Mouse (Mus musculus) embryonic facial prominence, embryonic 15.5 days (tissue): ENCODE measurements at regions not wholly inside any gene's neighbourhood (a gene's known extent, or its start where the extent isn't known, plus 50 kb on each side); places are given as distances from the start of the nearest gene placed in this dataset.
"Not testable (repeated sequence)": the region's sequence is repeated elsewhere in the genome, so short reads cannot be mapped to it uniquely, and the experiment has no call there.

Experiments
- ATAC-seq: fragments of 200-750 bp; cut with Nextera tagmentation; 2 replicates; pipeline ENCODE4 v1.8.0; 2017; ENCODE audit warnings: low read depth, moderate TSS enrichment; ENCODE audit not compliant: insufficient number of reproducible peaks, low FRiP score, low TSS enrichment
- H3K27ac ChIP-seq: fragments of 300-500 bp; sonication (generic); replicated peaks from 2 replicates; pipeline ENCODE4 v1.5.1; 2015; ENCODE audit warnings: mild to moderate bottlenecking, inconsistent platforms
- H3K27me3 ChIP-seq: fragments of 300-500 bp; sonication (generic); 2 replicates; pipeline ENCODE4 v1.6.1; 2015; ENCODE audit warnings: inconsistent platforms
- H3K36me3 ChIP-seq: fragments of 300-500 bp; sonication (generic); 2 replicates; pipeline ENCODE4 v1.6.1; 2015; ENCODE audit warnings: mild to moderate bottlenecking, inconsistent platforms
- H3K4me1 ChIP-seq: fragments of 300-500 bp; sonication (generic); 2 replicates; pipeline ENCODE4 v1.6.1; 2015; ENCODE audit warnings: inconsistent platforms
- H3K4me2 ChIP-seq: fragments of 300-500 bp; sonication (generic); replicated peaks from 2 replicates; pipeline ENCODE4 v1.6.1; 2015; ENCODE audit warnings: mild to moderate bottlenecking, inconsistent platforms
- H3K4me3 ChIP-seq: fragments of 300-500 bp; sonication (generic); replicated peaks from 2 replicates; pipeline ENCODE4 v1.5.1; 2015; ENCODE audit warnings: mild to moderate bottlenecking, inconsistent platforms
- H3K9ac ChIP-seq: fragments of 300-500 bp; sonication (generic); 2 replicates; pipeline ENCODE4 v1.6.1; 2015; ENCODE audit warnings: inconsistent platforms
- H3K9me3 ChIP-seq: fragments of 300-500 bp; sonication (generic); replicated peaks from 2 replicates; pipeline ENCODE4 v1.6.1; 2016; ENCODE audit warnings: inconsistent platforms
- WGBS: fragments of 180-500 bp; shearing (Covaris S2); methylation state at CpG from one replicate; pipeline ENCODE4 v1.1.7; 2015; 5-methylcytosine and 5-hydroxymethylcytosine counted together

DNA sequence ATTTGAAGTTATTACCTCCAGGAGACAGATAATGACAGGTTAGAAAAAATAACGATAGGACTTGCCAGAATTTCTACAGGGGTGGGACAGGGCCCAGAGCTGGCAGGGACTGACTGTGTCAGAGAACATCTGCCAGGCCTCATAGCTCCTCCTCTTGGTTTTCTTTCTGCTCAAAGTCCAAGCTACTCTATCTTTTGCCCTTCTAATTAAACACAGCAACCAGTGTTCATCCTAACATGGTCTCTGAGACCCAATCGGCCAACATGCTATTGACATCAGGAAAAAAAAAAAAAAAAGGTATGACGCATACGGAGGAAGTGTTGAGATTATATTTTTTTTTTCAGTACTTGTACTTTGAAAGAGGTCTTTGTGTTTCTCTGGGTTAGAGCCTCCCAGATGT is 90.7 kb upstream of the Lnx1 start:
- 38% methylated on average over 4 of the region's 4 CpGs for WGBS

GRCm38 (mm10) chr5:74792936-74793335 is 90.2 kb upstream of the Lnx1 start:
- no peaks in the 10 kb centered on the region for H3K36me3 ChIP-seq
- H3K4me1 ChIP-seq = peaks cover 26% of the 10 kb centered on the region
- H3K9me3 ChIP-seq = no peaks in the 10 kb centered on the region
- ATAC-seq = no peak
- no peak overlapping the region for H3K9ac ChIP-seq
- peak overlapping the region; percentile 88 for H3K27ac ChIP-seq
- H3K4me3 ChIP-seq = no peak overlapping the region
- H3K4me2 ChIP-seq = peak overlapping the region; percentile 34
- 21% methylated on average over 8 of the region's 8 CpGs for WGBS
- no peaks in the 10 kb centered on the region for H3K27me3 ChIP-seq

More for the DNA sequence above, 90.7 kb upstream of the Lnx1 start:
- H3K9ac ChIP-seq = no peak overlapping the region
- no peak overlapping the region for H3K4me2 ChIP-seq
- H3K4me3 ChIP-seq = no peak overlapping the region
- no peaks in the 10 kb centered on the region for H3K36me3 ChIP-seq
- no peak for ATAC-seq
- no peaks in the 10 kb centered on the region for H3K9me3 ChIP-seq
- no peaks in the 10 kb centered on the region for H3K27me3 ChIP-seq
- peaks cover 26% of the 10 kb centered on the region for H3K4me1 ChIP-seq
- H3K27ac ChIP-seq = peak overlapping the region; percentile 88

GRCm38 (mm10) chr5:74792301-74792700 is 89.6 kb upstream of the Lnx1 start:
- Histone ChIP-seq H3K4me1 (peaks cover 26% of the 10 kb centered on the region), H3K4me3 (no peak overlapping the region), H3K4me2 (peak overlapping the region; percentile 34), H3K27me3 (no peaks in the 10 kb centered on the region), H3K9ac (no peak overlapping the region), H3K9me3 (no peaks in the 10 kb centered on the region), H3K36me3 (no peaks in the 10 kb centered on the region), H3K27ac (peak overlapping the region; percentile 88)
- ATAC-seq = peak; percentile 82
- WGBS = under 1% methylated on average over 7 of the region's 7 CpGs

GRCm38 (mm10) chr5:74790501-74790900 is 87.8 kb upstream of the Lnx1 start:
- H3K9me3 ChIP-seq, ATAC-seq: not testable (repeated sequence)
- WGBS = 62% methylated on average over 4 of the region's 4 CpGs

GRCm38 (mm10) chr5:74783906-74784305 is 81.2 kb upstream of the Lnx1 start:
- Histone ChIP-seq H3K36me3 (no peaks in the 10 kb centered on the region), H3K9me3 (no peaks in the 10 kb centered on the region), H3K4me1 (peaks cover 20% of the 10 kb centered on the region; the same call in 1 of the 2 replicates), H3K27ac (no peak overlapping the region), H3K9ac (no peak overlapping the region), H3K4me2 (no peak overlapping the region), H3K4me3 (no peak overlapping the region), H3K27me3 (no peaks in the 10 kb centered on the region)
- no peak for ATAC-seq
- 34% methylated on average over 9 of the region's 9 CpGs for WGBS

More at GRCm38 (mm10) chr5:74790501-74790900, 87.8 kb upstream of the Lnx1 start:
- not testable (repeated sequence) for H3K27ac ChIP-seq, H3K27me3 ChIP-seq, H3K4me3 ChIP-seq, H3K4me2 ChIP-seq, H3K9ac ChIP-seq, H3K36me3 ChIP-seq
- H3K4me1 ChIP-seq = peaks cover 23% of the 10 kb centered on the region

DNA sequence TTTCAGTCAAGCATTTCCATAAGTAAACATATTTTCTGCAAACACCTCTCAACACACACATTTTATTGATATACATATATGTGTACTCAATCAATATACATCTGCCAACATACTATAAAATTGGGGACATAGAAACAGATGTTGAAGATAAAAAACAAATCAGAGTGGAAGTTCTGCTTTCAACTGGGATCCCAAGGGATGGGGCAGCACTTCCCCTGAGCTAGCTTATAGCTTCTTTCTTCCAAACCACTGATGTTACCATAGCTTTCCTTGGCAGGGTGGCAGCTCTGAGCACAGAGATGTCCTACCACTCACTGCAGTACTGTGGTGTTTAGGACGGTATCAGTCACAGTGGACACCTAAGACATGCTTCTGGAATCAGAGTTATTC is 75.4 kb upstream of the Lnx1 start:
- H3K9me3 ChIP-seq = no peaks in the 10 kb centered on the region
- no peak overlapping the region for H3K9ac ChIP-seq
- no peak overlapping the region for H3K27ac ChIP-seq
- H3K27me3 ChIP-seq = no peaks in the 10 kb centered on the region
- H3K36me3 ChIP-seq = no peaks in the 10 kb centered on the region
- no peak for ATAC-seq
- no peak overlapping the region for H3K4me3 ChIP-seq
- peaks cover 17% of the 10 kb centered on the region; the same call in 1 of the 2 replicates for H3K4me1 ChIP-seq
- H3K4me2 ChIP-seq = no peak overlapping the region
- WGBS = 83% methylated on average over 1 of the region's 1 CpGs

DNA sequence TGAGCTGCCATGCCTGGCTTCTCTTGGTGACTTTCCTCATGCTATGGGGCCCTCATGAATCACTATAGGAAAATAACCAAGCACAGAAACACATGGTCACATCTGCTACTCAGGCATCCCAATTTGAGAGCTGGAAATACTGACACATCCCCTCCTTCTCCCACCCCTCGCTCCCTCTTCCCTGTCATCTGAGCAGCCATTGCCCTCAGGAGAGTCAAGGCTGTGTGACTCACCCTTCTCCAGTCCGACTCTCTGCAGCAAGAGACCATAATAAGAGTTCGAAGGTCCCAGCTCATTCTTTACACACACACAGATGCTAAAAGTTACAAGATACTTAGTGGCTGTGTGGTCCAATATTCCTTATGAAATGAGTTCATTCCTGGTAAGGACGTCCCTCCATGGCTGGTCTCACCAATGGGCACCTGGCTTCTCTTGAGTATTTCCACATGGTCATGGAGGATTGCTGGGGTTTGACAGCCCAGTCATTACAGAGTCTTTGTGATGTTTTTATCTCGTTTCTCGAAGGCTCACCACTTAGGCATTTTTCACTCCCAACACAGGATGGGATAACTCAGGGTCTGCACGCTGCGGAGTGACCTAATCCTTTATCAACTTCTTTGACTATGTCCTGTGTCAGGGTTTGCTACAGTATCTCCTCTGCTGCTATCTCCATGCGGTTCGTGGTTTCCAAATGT is 74.8 kb upstream of the Lnx1 start:
- Histone ChIP-seq H3K4me3 (no peak overlapping the region), H3K9me3 (no peaks in the 10 kb centered on the region), H3K27ac (no peak overlapping the region), H3K27me3 (no peaks in the 10 kb centered on the region), H3K9ac (no peak overlapping the region), H3K4me1 (peaks cover 17% of the 10 kb centered on the region; the same call in 1 of the 2 replicates), H3K36me3 (no peaks in the 10 kb centered on the region), H3K4me2 (no peak overlapping the region)
- no peak for ATAC-seq
- WGBS = 55% methylated on average over 10 of the region's 10 CpGs

DNA sequence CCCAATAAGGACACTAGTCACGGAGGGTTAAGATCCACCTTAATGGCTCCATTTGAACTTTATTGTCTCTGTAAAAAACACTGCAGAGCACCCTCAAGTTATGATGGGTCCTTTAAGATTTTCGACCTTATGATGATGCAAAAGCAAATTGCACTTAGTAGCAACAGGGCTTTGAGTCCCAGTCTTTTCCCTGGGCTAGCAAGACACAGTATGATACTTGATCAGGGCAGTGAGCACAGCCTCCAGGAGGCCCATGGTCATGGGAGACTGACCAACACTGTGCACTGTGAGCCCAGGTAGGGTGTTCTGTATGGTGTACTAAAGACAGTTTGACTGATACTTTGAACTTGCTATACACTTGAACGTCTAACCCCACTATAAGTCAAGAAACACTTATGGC is 73.4 kb upstream of the Lnx1 start:
- no peak overlapping the region for H3K27ac ChIP-seq
- H3K4me2 ChIP-seq = no peak overlapping the region
- 84% methylated on average over 3 of the region's 3 CpGs for WGBS
- no peaks in the 10 kb centered on the region for H3K27me3 ChIP-seq
- H3K9ac ChIP-seq = no peak overlapping the region
- H3K36me3 ChIP-seq = no peaks in the 10 kb centered on the region
- H3K9me3 ChIP-seq = no peaks in the 10 kb centered on the region
- ATAC-seq = no peak
- no peak overlapping the region for H3K4me3 ChIP-seq
- peaks cover 17% of the 10 kb centered on the region; the same call in 1 of the 2 replicates for H3K4me1 ChIP-seq

- H3K4me3 ChIP-seq = no peak overlapping the region
- no peaks in the 10 kb centered on the region for H3K9me3 ChIP-seq
- WGBS = 71% methylated on average over 3 of the region's 3 CpGs
- no peaks in the 10 kb centered on the region for H3K36me3 ChIP-seq
- no peak overlapping the region for H3K27ac ChIP-seq
- H3K4me2 ChIP-seq = no peak overlapping the region
- H3K27me3 ChIP-seq = no peaks in the 10 kb centered on the region
- ATAC-seq = no peak
- H3K9ac ChIP-seq = no peak overlapping the region
- H3K4me1 ChIP-seq = peaks cover 17% of the 10 kb centered on the region; the same call in 1 of the 2 replicates
These were observed 72.9 kb upstream of the Lnx1 start for GRCm38 (mm10) chr5:74775596-74775995.

DNA sequence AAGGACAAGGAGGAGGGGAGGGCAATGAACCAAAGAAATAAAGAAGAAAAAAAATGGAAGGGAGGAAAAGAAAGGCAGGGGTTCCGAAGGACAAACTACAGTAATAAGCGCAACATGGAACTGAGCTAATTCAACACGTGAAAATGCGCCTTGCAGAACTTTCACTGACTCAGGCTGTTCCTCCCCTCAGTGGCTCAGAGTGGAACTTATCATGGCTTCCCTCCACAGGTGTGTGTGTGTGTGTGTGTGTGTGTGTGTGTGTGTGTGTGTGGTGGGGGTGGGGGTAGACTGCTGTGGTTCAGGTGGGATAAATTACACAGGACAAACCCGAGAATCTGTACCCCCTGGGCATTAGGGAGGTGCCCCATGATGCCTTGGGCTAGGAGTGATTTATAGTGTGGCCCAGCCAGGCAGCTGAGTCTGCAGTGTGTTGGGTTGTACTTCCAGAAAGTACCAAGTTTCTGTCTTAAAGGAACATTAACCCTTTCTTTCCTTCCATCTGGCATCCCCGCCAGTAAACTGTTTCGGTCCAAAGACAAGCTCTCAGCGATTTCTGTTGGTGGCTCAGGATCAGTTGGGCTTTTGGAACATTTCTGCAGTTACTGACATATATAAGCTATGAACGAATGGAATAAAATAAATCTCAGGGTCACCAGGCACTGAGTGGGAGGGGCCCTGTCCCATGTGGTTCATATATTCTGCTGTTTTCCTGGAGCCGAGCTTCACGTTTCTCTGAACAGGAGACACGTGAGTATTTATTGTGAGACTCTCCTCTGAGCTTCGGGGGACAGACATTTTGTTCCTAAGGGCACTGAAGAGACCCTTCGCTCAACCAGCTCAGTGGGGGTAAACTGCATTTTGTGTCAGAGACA is 71.1 kb upstream of the Lnx1 start:
- H3K4me1 ChIP-seq = peaks cover 5% of the 10 kb centered on the region; the same call in 1 of the 2 replicates
- no peak overlapping the region for H3K4me2 ChIP-seq
- no peak for ATAC-seq
- H3K4me3 ChIP-seq = no peak overlapping the region
- no peak overlapping the region for H3K27ac ChIP-seq
- no peaks in the 10 kb centered on the region for H3K36me3 ChIP-seq
- no peak overlapping the region for H3K9ac ChIP-seq
- 60% methylated on average over 14 of the region's 14 CpGs for WGBS
- no peaks in the 10 kb centered on the region for H3K27me3 ChIP-seq
- H3K9me3 ChIP-seq = no peaks in the 10 kb centered on the region

- no peak overlapping the region for H3K27ac ChIP-seq
- no peak overlapping the region for H3K4me2 ChIP-seq
- H3K4me1 ChIP-seq = no peaks in the 10 kb centered on the region; the same call in 1 of the 2 replicates
- H3K4me3 ChIP-seq = no peak overlapping the region
- H3K27me3 ChIP-seq = no peaks in the 10 kb centered on the region
- no peaks in the 10 kb centered on the region for H3K9me3 ChIP-seq
- no peak for ATAC-seq
- H3K36me3 ChIP-seq = no peaks in the 10 kb centered on the region
- no peak overlapping the region for H3K9ac ChIP-seq
- WGBS = 62% methylated on average over 7 of the region's 7 CpGs
These were observed 68.4 kb upstream of the Lnx1 start for GRCm38 (mm10) chr5:74771121-74771520.
